In the genomic region with DNA sequence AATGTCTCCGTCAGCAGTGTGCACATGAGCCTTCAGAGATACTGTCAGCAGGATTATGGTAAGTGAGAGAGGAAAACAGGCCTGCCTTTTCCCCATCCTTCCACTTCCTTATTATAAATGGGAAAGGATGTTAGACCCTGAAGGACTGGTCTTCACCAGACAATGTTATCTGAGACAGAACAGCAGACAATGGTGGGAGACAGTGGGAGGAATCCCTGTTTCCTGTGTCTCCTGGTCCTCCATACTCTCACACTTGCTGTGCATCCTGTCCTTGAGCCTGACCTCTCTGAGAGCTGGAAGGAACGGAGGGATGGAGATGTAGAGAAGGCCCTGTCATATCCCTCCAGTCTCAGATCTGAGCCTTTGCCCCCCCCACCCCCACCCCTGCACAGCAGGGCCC, we compare ENCODE assay signal across 18 mouse cellular contexts. TPM values are rescaled to one million over a fixed set of nuclear protein-coding genes. Genes with fewer than 3 reads are reported as not detected.
"Had no signal": no experiment of that assay in that cellular context is flagged by ENCODE, and none has a peak within 500 bp of the region (broad histone marks: within the 10 kb centered on the region; RNA-seq: fewer than 3 reads in every experiment).

No protein-coding gene starts in this region.

- ATAC-seq: midbrain, embryonic 13.5 days; midbrain, embryonic 16.5 days had no signal

- H3K4me2 ChIP-seq: kidney, embryonic 15.5 days; limb, embryonic 13.5 days; lung, embryonic 14.5 days; midbrain, embryonic 13.5 days had no signal

- H3K27ac ChIP-seq: kidney, embryonic 15.5 days; limb, embryonic 13.5 days; midbrain, embryonic 10.5 days; midbrain, embryonic 13.5 days had no signal

- H3K36me3 ChIP-seq: kidney, embryonic 15.5 days; limb, embryonic 13.5 days; midbrain, embryonic 10.5 days; midbrain, embryonic 13.5 days had no signal

- DNase-seq: kidney, adult 11 months; kidney, adult 8-10 months; kidney, postnatal 10 days; kidney, postnatal 36 days; left cerebral cortex, postnatal 4 days; lung, embryonic 14.5 days; lung, postnatal 36 days; thymus, postnatal 25 days had no signal

- H3K27me3 ChIP-seq: kidney, embryonic 15.5 days; limb, embryonic 13.5 days had no signal

- H3K9ac ChIP-seq: kidney, embryonic 15.5 days; limb, embryonic 13.5 days; lung, embryonic 14.5 days; midbrain, embryonic 13.5 days had no signal

- H3K4me3 ChIP-seq: kidney, embryonic 15.5 days; limb, embryonic 13.5 days; megakaryocyte, embryonic 14.5 days; midbrain, embryonic 10.5 days; midbrain, embryonic 13.5 days; myocyte had no signal

- H3K9me3 ChIP-seq: kidney, embryonic 15.5 days; limb, embryonic 13.5 days; megakaryocyte, embryonic 14.5 days; midbrain, embryonic 10.5 days; midbrain, embryonic 13.5 days had no signal

RNA-seq across cellular contexts. Expression of a gene that starts 1.8 kb away (rescaled TPM):
- total RNA-seq: liver, adult 2 months; monocyte, adult 5-6 weeks had no signal
- polyA plus RNA-seq: liver, adult 2 months; lung, embryonic 14.5 days had no signal

RNA-seq across cellular contexts. Expression of a gene that starts 7.3 kb away (rescaled TPM):
- total RNA-seq: monocyte, adult 5-6 weeks had no signal

RNA-seq across cellular contexts. Expression of a gene that starts 8.5 kb away (rescaled TPM):
- total RNA-seq: liver, adult 2 months; monocyte, adult 5-6 weeks had no signal
- polyA plus RNA-seq: liver, adult 2 months; neural tube, embryonic 14.5 days had no signal
